Mouse (Mus musculus) neutrophil, adult 83 days (primary cell): ENCODE measurements around the gene Aspa. TPM values are rescaled to one million over a fixed set of nuclear protein-coding genes. Genes with fewer than 3 reads are reported as not detected.

Source experiments
- total RNA-seq, 2 experiments: library from RNA; stranded (reverse); gene quantifications; one replicate each; pipeline ENCODE4 v1.2.4; 2023

Gene Aspa
- total RNA-seq = not detected

GRCm38 (mm10) chr11:73329442-73329841 lies at the start of gene Aspa, which contains the start of the genes Gm49340 and Spata22:
TSS of gene Aspa (minus strand) at chr11:73329596.
TSS of gene Gm49340 (plus strand) at chr11:73329741.
TSS of gene Spata22 (plus strand) at chr11:73329741.

GRCm38 (mm10) chr11:73370946-73371345 lies 41.5 kb upstream of the Aspa start, which contains the start of gene Olfr376:
TSS of gene Olfr376 (plus strand) at chr11:73371246.

GRCm38 (mm10) chr11:73350483-73350882 lies 21.1 kb upstream of the Aspa start, which contains the start of gene Olfr20:
TSS of gene Olfr20 (plus strand) at chr11:73350783.

GRCm38 (mm10) chr11:73267267-73267666 lies 62.1 kb downstream of the Aspa start, which contains the start of gene Trpv3:
TSS of gene Trpv3 (plus strand) at chr11:73267388.

Other genes starting within 250 kb of the Aspa start
- not detected for gene Itgae, start 239.0 kb downstream of the Aspa start, total RNA-seq
- gene Haspin, start 191.3 kb downstream of the Aspa start, total RNA-seq = 10 to 100 TPM; 10.8 to 11.5 TPM
- not detected for gene P2rx5, start 169.2 kb downstream of the Aspa start, total RNA-seq
- gene Emc6, start 152.6 kb downstream of the Aspa start, total RNA-seq = 10 to 100 TPM; 18.8 to 20.9 TPM
- 10 to 100 TPM; 13.7 to 17.6 TPM for gene Tax1bp3, start 152.5 kb downstream of the Aspa start, total RNA-seq
- 10 to 100 TPM; 17.5 to 18.2 TPM for gene Ctns, start 130.6 kb downstream of the Aspa start, total RNA-seq
- 1 to 10 TPM; 1.3 to 1.8 TPM for gene Shpk, start 130.1 kb downstream of the Aspa start, total RNA-seq
- not detected for gene Trpv1, start 95.3 kb downstream of the Aspa start, total RNA-seq
- not detected for gene Trpv3, start 62.2 kb downstream of the Aspa start, total RNA-seq
- gene Gm49340, start 145 bp upstream of the Aspa start, total RNA-seq = not detected
- not detected for gene Spata22, start 145 bp upstream of the Aspa start, total RNA-seq
- not detected for gene Olfr20, start 21.2 kb upstream of the Aspa start, total RNA-seq
- gene Olfr376, start 41.6 kb upstream of the Aspa start, total RNA-seq = not detected
- gene Olfr1, start 70.0 kb upstream of the Aspa start, total RNA-seq = not detected
- not detected for gene Olfr378, start 98.9 kb upstream of the Aspa start, total RNA-seq
- gene Olfr380, start 127.9 kb upstream of the Aspa start, total RNA-seq = not detected
- gene Olfr381, start 162.0 kb upstream of the Aspa start, total RNA-seq = not detected
- gene Olfr382, start 187.6 kb upstream of the Aspa start, total RNA-seq = not detected